Mouse (Mus musculus) adrenal gland, postnatal 10 days (tissue): ENCODE measurements around the gene Man1c1. TPM values are rescaled to one million over a fixed set of nuclear protein-coding genes. Genes with fewer than 3 reads are reported as not detected.
A peak's percentile ranks its signal among the peaks of the same experiment; 100 is the strongest.

Experiments
- DNase-seq: peaks from one replicate; pipeline ENCODE4 v3.0.0; 2021; ENCODE audit warnings: mixed read lengths
- total RNA-seq, 2 experiments: library from RNA; stranded (reverse); gene quantifications; 2 replicates each; pipeline ENCODE4 v1.2.3; 2021

Gene Man1c1
- total RNA-seq, 2 experiments from 2014 or later, result 21.3 TPM

GRCm38 (mm10) chr4:134579212-134579611 is 124.9 kb downstream of the Man1c1 start:
- DNase-seq, result no peak

- peak; percentile 55 for DNase-seq
Measured at GRCm38 (mm10) chr4:134578407-134578806, 125.7 kb downstream of the Man1c1 start.

- no peak for DNase-seq
Measured at GRCm38 (mm10) chr4:134577281-134577680, 126.8 kb downstream of the Man1c1 start.

- DNase-seq, result no peak
Measured at GRCm38 (mm10) chr4:134575486-134575885, 128.6 kb downstream of the Man1c1 start.

- DNase-seq, result peak; percentile 55
Measured at GRCm38 (mm10) chr4:134572449-134573300, 131.4 kb downstream of the Man1c1 start.

GRCm38 (mm10) chr4:134570704-134571451 is 133.2 kb downstream of the Man1c1 start:
- no peak for DNase-seq

GRCm38 (mm10) chr4:134569831-134570230 is 134.3 kb downstream of the Man1c1 start:
- DNase-seq, result no peak

- no peak for DNase-seq
Measured at GRCm38 (mm10) chr4:134569205-134569604, 134.9 kb downstream of the Man1c1 start.

GRCm38 (mm10) chr4:134567377-134568226 is 136.5 kb downstream of the Man1c1 start:
- DNase-seq, result peak; percentile 53

- DNase-seq, result no peak
Measured at GRCm38 (mm10) chr4:134564093-134564492, 140.0 kb downstream of the Man1c1 start.

GRCm38 (mm10) chr4:134563624-134564023 is 140.5 kb downstream of the Man1c1 start:
- no peak for DNase-seq

GRCm38 (mm10) chr4:134562014-134562413 is 142.1 kb downstream of the Man1c1 start:
- DNase-seq, result no peak

GRCm38 (mm10) chr4:134560699-134561098 is 143.4 kb downstream of the Man1c1 start:
- no peak for DNase-seq

- no peak for DNase-seq
Measured at GRCm38 (mm10) chr4:134559154-134559553, 144.9 kb downstream of the Man1c1 start.

GRCm38 (mm10) chr4:134558570-134559113 is 145.4 kb downstream of the Man1c1 start:
- DNase-seq, result no peak

- DNase-seq, result no peak
Measured at GRCm38 (mm10) chr4:134557626-134558249, 146.4 kb downstream of the Man1c1 start.

- DNase-seq, result peak; percentile 72
Measured at GRCm38 (mm10) chr4:134555956-134556580, 148.0 kb downstream of the Man1c1 start.

GRCm38 (mm10) chr4:134553631-134554030 is 150.5 kb downstream of the Man1c1 start:
- no peak for DNase-seq

GRCm38 (mm10) chr4:134551494-134552316 is 152.4 kb downstream of the Man1c1 start, which contains the start of gene Selenon:
Selenon (minus strand) TSS chr4:134552166.
- peak; percentile 85 for DNase-seq

- no peak for DNase-seq
Measured at GRCm38 (mm10) chr4:134549899-134550298, 154.2 kb downstream of the Man1c1 start.
